ENCODE assay signal across 11 mouse cellular contexts in genomic region chr5:123470784-123471400, GRCm38 (mm10). TPM values are rescaled to one million over a fixed set of nuclear protein-coding genes. Genes with fewer than 3 reads are reported as not detected.
DNase-seq lines count a peak whose midpoint lies in the region; ATAC-seq and TF ChIP-seq lines count a peak whose summit lies in the region.
"Had no signal": no experiment of that assay in that cellular context is flagged by ENCODE, and none has a peak within 500 bp of the region (broad histone marks: within the 10 kb centered on the region; RNA-seq: fewer than 3 reads in every experiment).

No protein-coding gene starts in this region.

- ATAC-seq in heart, embryonic 11.5 days (replicated peaks; ENCODE audit: insufficient number of reproducible peaks, low FRiP score, low TSS enrichment): no peak
- ATAC-seq in stomach, embryonic 16.5 days (ENCODE audit: insufficient read depth, low FRiP score): no peak

- no peak for TF ChIP-seq CTCF in thymus, adult 2 months (IDR thresholded peaks at IDR 0.05; ENCODE audit: borderline replicate concordance, control insufficient read depth, extremely low read depth, insufficient read depth, low read length, poor library complexity)

- no peak for DNase-seq in heart, adult 18-20 months
- DNase-seq in thymus, adult 2 months: no peak
- no peak for DNase-seq in thymus, postnatal 10 days (ENCODE audit: low spot score in 2 of 2)
- DNase-seq in liver: peak; percentile 8
- DNase-seq in cerebellum, adult 11 months: no peak
- DNase-seq in spleen, postnatal 14 days (ENCODE audit: low spot score in 2 of 2): no peak
- DNase-seq: adrenal gland, postnatal 36 days had no signal

- no peak for TF ChIP-seq POLR2A in thymus, adult 2 months (IDR thresholded peaks at IDR 0.05; ENCODE audit: control insufficient read depth, extremely low read depth, insufficient read depth, low read length, poor library complexity)

- H3K4me3 ChIP-seq in heart, embryonic 11.5 days (ENCODE audit: low read depth, low read length): peak overlapping the region; percentile 13; the same call in 1 of the 2 replicates
- peak overlapping the region; percentile 20 for H3K4me3 ChIP-seq in thymus, adult 2 months (ENCODE audit: control insufficient read depth, insufficient read depth, low read length)
- H3K4me3 ChIP-seq in stomach, embryonic 16.5 days (replicated peaks; ENCODE audit: low read length): peak overlapping the region; percentile 12
- H3K4me3 ChIP-seq: left cerebral cortex, adult 2 months had no signal

- H3K27ac ChIP-seq in heart, embryonic 11.5 days (ENCODE audit: low read depth, low read length): peak overlapping the region; percentile 43; the same call in 1 of the 2 replicates
- no peak overlapping the region for H3K27ac ChIP-seq in thymus, adult 2 months (ENCODE audit: control insufficient read depth, insufficient read depth, low read length)
- H3K27ac ChIP-seq in stomach, embryonic 16.5 days (ENCODE audit: low read length): no peak overlapping the region
- H3K27ac ChIP-seq: left cerebral cortex, adult 2 months had no signal

- 11% methylated on average over 10 of the region's 10 CpGs for WGBS in heart, embryonic 11.5 days (ENCODE audit: insufficient replicate concordance)
- WGBS in thymus, adult 2 months: 3% methylated on average over 10 of the region's 10 CpGs
- WGBS in stomach, embryonic 16.5 days: 9% methylated on average over 10 of the region's 10 CpGs

- H3K9ac ChIP-seq in heart, embryonic 11.5 days (ENCODE audit: low read depth, low read length): no peak overlapping the region
- peak overlapping the region; percentile 13; the same call in 1 of the 2 replicates for H3K9ac ChIP-seq in stomach, embryonic 16.5 days (ENCODE audit: low read length)

- peaks cover 5% of the 10 kb centered on the region; the same call in 1 of the 2 replicates for H3K4me1 ChIP-seq in heart, embryonic 11.5 days (ENCODE audit: control insufficient read depth, insufficient read depth, low read length)
- H3K4me1 ChIP-seq in thymus, adult 2 months (replicated peaks; ENCODE audit: control insufficient read depth, insufficient read depth, low read length): peaks cover 9% of the 10 kb centered on the region
- H3K4me1 ChIP-seq in stomach, embryonic 16.5 days (ENCODE audit: control insufficient read depth, insufficient read depth, low read length): no peaks in the 10 kb centered on the region

- no peaks in the 10 kb centered on the region for H3K36me3 ChIP-seq in heart, embryonic 11.5 days (ENCODE audit: control insufficient read depth, insufficient read depth, low read length)
- no peaks in the 10 kb centered on the region for H3K36me3 ChIP-seq in thymus, adult 2 months (ENCODE audit: control insufficient read depth, insufficient read depth, low read length)
- H3K36me3 ChIP-seq in stomach, embryonic 16.5 days (ENCODE audit: control insufficient read depth, insufficient read depth, low read length): no peaks in the 10 kb centered on the region

- peak overlapping the region; percentile 58 for H3K4me2 ChIP-seq in heart, embryonic 11.5 days
- H3K4me2 ChIP-seq in stomach, embryonic 16.5 days (ENCODE audit: low read depth, low read length): peak overlapping the region; percentile 41

- H3K9me3 ChIP-seq in heart, embryonic 11.5 days (replicated peaks; ENCODE audit: control insufficient read depth, low read length): no peaks in the 10 kb centered on the region
- no peaks in the 10 kb centered on the region for H3K9me3 ChIP-seq in stomach, embryonic 16.5 days (replicated peaks; ENCODE audit: control insufficient read depth, low read length)

- no peaks in the 10 kb centered on the region for H3K27me3 ChIP-seq in heart, embryonic 11.5 days (ENCODE audit: control insufficient read depth, insufficient read depth, low read length)
- no peaks in the 10 kb centered on the region for H3K27me3 ChIP-seq in thymus, adult 2 months (ENCODE audit: control insufficient read depth, insufficient read depth, low read length)
- no peaks in the 10 kb centered on the region for H3K27me3 ChIP-seq in stomach, embryonic 16.5 days (ENCODE audit: control insufficient read depth, insufficient read depth, low read length)

RNA-seq across cellular contexts. Expression of gene Lrrc43, which starts 18.2 kb away (rescaled TPM):
- polyA plus RNA-seq in heart, embryonic 11.5 days (2014; fragmentation: Nextera tagmentation; extraction: Ambion mirVana): not detected in 2 replicates
- not detected for total RNA-seq in heart, adult 18-20 months (2021)
- 0.09 and 0.18 TPM in 2 replicates for polyA plus RNA-seq in thymus, adult 2 months (2012; rRNA removed)
- polyA plus RNA-seq in stomach, embryonic 16.5 days (2015; fragmentation: Nextera tagmentation; extraction: Ambion mirVana): not detected in 2 replicates
- total RNA-seq: adrenal gland, postnatal 36 days had no signal
- polyA plus RNA-seq: C2C12 had no signal

RNA-seq across cellular contexts. Expression of gene Il31, which starts 18.4 kb away (rescaled TPM):
- polyA plus RNA-seq in heart, embryonic 11.5 days (2014; fragmentation: Nextera tagmentation; extraction: Ambion mirVana): not detected in 2 replicates
- not detected for total RNA-seq in heart, adult 18-20 months (2021)
- polyA plus RNA-seq in thymus, adult 2 months (2012; rRNA removed): not detected in 2 replicates
- not detected in 2 replicates for polyA plus RNA-seq in stomach, embryonic 16.5 days (2015; fragmentation: Nextera tagmentation; extraction: Ambion mirVana)
- total RNA-seq: adrenal gland, postnatal 36 days; left cerebral cortex, adult 2 months had no signal
- polyA plus RNA-seq: C2C12 had no signal

RNA-seq across cellular contexts. Expression of gene B3gnt4, which starts 39.4 kb away (rescaled TPM):
- polyA plus RNA-seq in heart, embryonic 11.5 days (2014; fragmentation: Nextera tagmentation; extraction: Ambion mirVana): 0.20 TPM in 1 of 2 replicates, not detected in the other
- total RNA-seq in heart, adult 18-20 months (2021): not detected
- polyA plus RNA-seq in thymus, adult 2 months (2012; rRNA removed): 0.28 and 0.63 TPM in 2 replicates
- 0.19 and 0.90 TPM in 2 replicates for polyA plus RNA-seq in stomach, embryonic 16.5 days (2015; fragmentation: Nextera tagmentation; extraction: Ambion mirVana)

RNA-seq across cellular contexts. Expression of gene Diablo, which starts 53.1 kb away (rescaled TPM):
- polyA plus RNA-seq in heart, embryonic 11.5 days (2014; fragmentation: Nextera tagmentation; extraction: Ambion mirVana): 95.1 and 109 TPM in 2 replicates
- 10 to 100 TPM; 68.8 to 70.1 TPM for total RNA-seq in heart, adult 18-20 months (2021)
- 88.1 and 104 TPM in 2 replicates for polyA plus RNA-seq in thymus, adult 2 months (2012; rRNA removed)
- 94.8 and 100 TPM in 2 replicates for polyA plus RNA-seq in stomach, embryonic 16.5 days (2015; fragmentation: Nextera tagmentation; extraction: Ambion mirVana)

RNA-seq across cellular contexts. Expression of gene Gm49027, which starts 54.4 kb away (rescaled TPM):
- 0.24 and 0.25 TPM in 2 replicates for polyA plus RNA-seq in heart, embryonic 11.5 days (2014; fragmentation: Nextera tagmentation; extraction: Ambion mirVana)
- total RNA-seq in heart, adult 18-20 months (2021): under 1 TPM in 1 of 2 experiments, not detected in 1; 0.41 TPM
- polyA plus RNA-seq in thymus, adult 2 months (2012; rRNA removed): 6.6 and 12.1 TPM in 2 replicates
- polyA plus RNA-seq in stomach, embryonic 16.5 days (2015; fragmentation: Nextera tagmentation; extraction: Ambion mirVana): 3.3 and 4.2 TPM in 2 replicates
- polyA plus RNA-seq: C2C12 had no signal
